Mouse (Mus musculus) thymus, adult 2 months (tissue): ENCODE measurements around the gene Ociad1.

Source experiments
- CTCF ChIP-seq: fragments of 200-500 bp; IDR thresholded peaks from 2 replicates; pipeline ENCODE4 v1.5.1; 2012; ENCODE audit warnings: mild to moderate bottlenecking, control low read depth, low read length, moderate library complexity, borderline replicate concordance; ENCODE audit not compliant: control insufficient read depth, poor library complexity, insufficient read depth; ENCODE audit errors: extremely low read depth
- POLR2A ChIP-seq: fragments of 200-500 bp; IDR thresholded peaks from 2 replicates; pipeline ENCODE4 v1.6.1; 2012; ENCODE audit warnings: mild to moderate bottlenecking, low read length, control low read depth, moderate library complexity; ENCODE audit not compliant: control insufficient read depth, poor library complexity, insufficient read depth; ENCODE audit errors: extremely low read depth

GRCm38 (mm10) chr5:73270612-73271011 is 22.0 kb upstream of the Ociad1 start:
- TF ChIP-seq POLR2A (no peak), CTCF (no peak)
